Mouse (Mus musculus): ENCODE results near the gene Ganc. TPM values are rescaled to one million over a fixed set of nuclear protein-coding genes. Genes with fewer than 3 reads are reported as not detected.

Ganc gene
- polyA plus RNA-seq, 1 experiment from 2014 or later, result 7.5 TPM

Other genes with a start within 250 kb of the Ganc start
- gene Ehd4, start 249.3 kb upstream of the Ganc start, polyA plus RNA-seq (2016; fragmentation: Nextera tagmentation; extraction: Ambion mirVana), result 23.7 and 28.4 TPM in 2 replicates
- 0.04 TPM in 1 of 2 replicates, not detected in the other for gene Pla2g4e, start 158.6 kb upstream of the Ganc start, polyA plus RNA-seq (2016; fragmentation: Nextera tagmentation; extraction: Ambion mirVana)
- gene Pla2g4d, start 114.7 kb upstream of the Ganc start, polyA plus RNA-seq (2016; fragmentation: Nextera tagmentation; extraction: Ambion mirVana), result 0.11 and 0.15 TPM in 2 replicates
- not detected in 2 replicates for gene Pla2g4f, start 89.7 kb upstream of the Ganc start, polyA plus RNA-seq (2016; fragmentation: Nextera tagmentation; extraction: Ambion mirVana)
- gene Vps39, start 50.8 kb upstream of the Ganc start, polyA plus RNA-seq (2016; fragmentation: Nextera tagmentation; extraction: Ambion mirVana), result 23.5 and 26.6 TPM in 2 replicates
- 5.6 TPM in 2 replicates for gene Tmem87a, start 217 bp downstream of the Ganc start, polyA plus RNA-seq (2016; fragmentation: Nextera tagmentation; extraction: Ambion mirVana)
- 7.7 and 8.2 TPM in 2 replicates for gene Capn3, start 52.1 kb downstream of the Ganc start, polyA plus RNA-seq (2016; fragmentation: Nextera tagmentation; extraction: Ambion mirVana)
- gene Zfp106, start 159.9 kb downstream of the Ganc start, polyA plus RNA-seq (2016; fragmentation: Nextera tagmentation; extraction: Ambion mirVana), result 83.1 and 87.3 TPM in 2 replicates
- gene Snap23, start 163.8 kb downstream of the Ganc start, polyA plus RNA-seq (2016; fragmentation: Nextera tagmentation; extraction: Ambion mirVana), result 50.5 and 56.2 TPM in 2 replicates
- gene Haus2, start 205.5 kb downstream of the Ganc start, polyA plus RNA-seq (2016; fragmentation: Nextera tagmentation; extraction: Ambion mirVana), result 40.5 and 43.7 TPM in 2 replicates
- 29.3 and 32.0 TPM in 2 replicates for gene Lrrc57, start 205.6 kb downstream of the Ganc start, polyA plus RNA-seq (2016; fragmentation: Nextera tagmentation; extraction: Ambion mirVana)
- 2.4 and 2.9 TPM in 2 replicates for gene Stard9, start 225.2 kb downstream of the Ganc start, polyA plus RNA-seq (2016; fragmentation: Nextera tagmentation; extraction: Ambion mirVana)